Mouse (Mus musculus): ENCODE results near the gene 4933428M09Rik. TPM values are rescaled to one million over a fixed set of nuclear protein-coding genes. Genes with fewer than 3 reads are reported as not detected.
A peak's percentile ranks its signal among the peaks of the same experiment; 100 is the strongest.

The 4933428M09Rik gene
- polyA plus RNA-seq, 1 experiment = not detected

DNA sequence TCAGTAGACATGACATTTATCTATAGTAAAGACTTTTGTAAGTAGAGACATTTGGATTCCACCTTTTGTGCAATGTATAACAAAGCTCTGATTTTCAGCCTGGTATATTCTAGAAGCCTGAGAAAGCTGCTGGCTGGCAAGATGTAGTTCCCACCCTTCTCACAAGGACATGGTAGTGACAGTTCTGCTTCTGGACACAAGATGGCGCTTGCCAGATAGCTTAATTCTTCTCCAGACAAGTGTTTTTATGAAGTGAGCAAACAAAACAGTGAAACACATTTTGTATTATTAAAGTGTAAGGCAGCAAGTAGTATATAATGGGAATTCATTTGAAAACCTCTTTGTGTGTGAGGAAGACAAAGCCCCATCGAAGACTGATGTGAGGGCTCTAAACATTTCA, 40.0 kb downstream of the 4933428M09Rik start:
- H3ac ChIP-seq (ENCODE audit: control insufficient read depth, insufficient read length) = no peak overlapping the region
- H3K4me2 ChIP-seq (ENCODE audit: low read depth) = no peak overlapping the region
- peaks cover 7% of the 10 kb centered on the region for H3K79me2 ChIP-seq (ENCODE audit: control insufficient read depth, insufficient read depth)
- H3K27me3 ChIP-seq (ENCODE audit: control insufficient read depth, insufficient read depth, insufficient read length) = no peaks in the 10 kb centered on the region
- H3K4me3 ChIP-seq = no peak overlapping the region
- no peak for TF ChIP-seq SRF (IDR thresholded peaks at IDR 0.05; ENCODE audit: control insufficient read depth, insufficient read length, low read depth)
- TF ChIP-seq TCF12 (IDR thresholded peaks at IDR 0.05; ENCODE audit: insufficient read depth, poor library complexity, severe bottlenecking) = no peak
- TF ChIP-seq POLR2AphosphoS2 (IDR thresholded peaks at IDR 0.05; ENCODE audit: insufficient read length, low read depth) = no peak
- no peak for TF ChIP-seq MAX (IDR thresholded peaks at IDR 0.05; ENCODE audit: low read depth)
- no peak for TF ChIP-seq MYOD1 (IDR thresholded peaks at IDR 0.05; ENCODE audit: control insufficient read depth in 1 of 3, insufficient read length in 2 of 3, low read depth in 2 of 3)
- TF ChIP-seq REST (IDR thresholded peaks at IDR 0.05; ENCODE audit: insufficient read depth, insufficient read length) = no peak
- no peak for TF ChIP-seq CEBPB (IDR thresholded peaks at IDR 0.05; ENCODE audit: insufficient read depth, poor library complexity, severe bottlenecking)
- no peaks in the 10 kb centered on the region for H3K36me3 ChIP-seq (ENCODE audit: control insufficient read depth, insufficient read depth)

DNA sequence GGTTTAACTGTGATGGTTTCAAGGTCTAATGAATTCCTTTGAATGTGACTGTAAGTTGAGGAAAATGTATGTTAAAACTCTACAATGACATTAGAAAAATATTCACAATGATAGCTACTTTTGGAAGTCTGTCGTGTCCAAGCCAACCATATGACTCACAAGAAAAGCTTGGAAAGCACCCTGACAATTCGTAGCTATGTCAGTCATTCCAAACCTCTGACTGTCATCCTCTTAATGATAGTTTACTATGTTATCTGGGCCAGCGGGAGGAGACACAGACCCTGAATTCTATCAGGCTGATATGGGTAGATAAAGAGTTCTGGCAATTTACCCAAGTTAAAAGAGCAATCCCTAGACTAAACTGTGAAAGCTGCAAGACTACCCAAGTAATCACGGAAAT, 41.8 kb downstream of the 4933428M09Rik start:
- Histone ChIP-seq H3ac (ENCODE audit: control insufficient read depth, insufficient read length) (no peak overlapping the region), H3K36me3 (ENCODE audit: control insufficient read depth, insufficient read depth) (no peaks in the 10 kb centered on the region), H3K4me3 (no peak overlapping the region), H3K79me2 (ENCODE audit: control insufficient read depth, insufficient read depth) (peaks cover 7% of the 10 kb centered on the region), H3K27me3 (ENCODE audit: control insufficient read depth, insufficient read depth, insufficient read length) (no peaks in the 10 kb centered on the region), H3K4me2 (ENCODE audit: low read depth) (peak overlapping the region; percentile 50)
- TF ChIP-seq MYOG (IDR thresholded peaks at IDR 0.05; ENCODE audit: control insufficient read depth in 1 of 3, insufficient read depth in 1 of 3, insufficient read length in 2 of 3, low read depth in 2 of 3) (no peak), POLR2AphosphoS2 (IDR thresholded peaks at IDR 0.05; ENCODE audit: insufficient read length, low read depth) (no peak), MYOD1 (IDR thresholded peaks at IDR 0.05; ENCODE audit: control insufficient read depth in 1 of 3, insufficient read length in 2 of 3, low read depth in 2 of 3) (no peak), USF1 (IDR thresholded peaks at IDR 0.05; ENCODE audit: low read depth) (no peak), REST (IDR thresholded peaks at IDR 0.05; ENCODE audit: insufficient read depth, insufficient read length) (no peak), TCF3 (IDR thresholded peaks at IDR 0.05; ENCODE audit: insufficient read length, low read depth) (no peak), MAX (IDR thresholded peaks at IDR 0.05; ENCODE audit: low read depth) (no peak), E2F4 (IDR thresholded peaks at IDR 0.05; ENCODE audit: insufficient read depth) (no peak), POLR2A (IDR thresholded peaks at IDR 0.05; ENCODE audit: insufficient read length, low read depth) (no peak), CEBPB (IDR thresholded peaks at IDR 0.05; ENCODE audit: insufficient read depth, poor library complexity, severe bottlenecking) (no peak), TCF12 (IDR thresholded peaks at IDR 0.05; ENCODE audit: insufficient read depth, poor library complexity, severe bottlenecking) (no peak), SRF (IDR thresholded peaks at IDR 0.05; ENCODE audit: control insufficient read depth, insufficient read length, low read depth) (no peak)

DNA sequence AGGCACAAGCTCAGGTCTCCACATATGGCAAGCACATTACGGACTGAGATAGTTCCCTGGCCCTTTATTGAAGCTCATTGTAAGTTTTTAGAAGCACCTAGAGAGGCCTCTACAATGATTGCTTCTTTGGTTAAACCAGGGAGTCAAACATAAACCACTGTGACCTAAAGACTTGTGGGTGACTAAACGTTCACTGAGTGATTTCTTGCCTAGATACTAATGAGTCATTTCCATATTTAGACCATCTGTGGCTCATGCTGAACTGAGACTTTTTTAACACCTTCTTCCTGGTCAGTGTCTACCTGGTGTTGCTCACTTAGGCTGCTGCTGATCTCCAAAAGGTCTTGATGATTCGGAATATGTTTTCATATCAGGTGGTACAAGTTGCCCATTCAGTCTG, 42.9 kb downstream of the 4933428M09Rik start:
- Histone ChIP-seq H3K79me2 (ENCODE audit: control insufficient read depth, insufficient read depth) (peaks cover 7% of the 10 kb centered on the region), H3K4me2 (ENCODE audit: low read depth) (peak overlapping the region; percentile 36), H3K36me3 (ENCODE audit: control insufficient read depth, insufficient read depth) (no peaks in the 10 kb centered on the region), H3K4me3 (no peak overlapping the region), H3ac (ENCODE audit: control insufficient read depth, insufficient read length) (no peak overlapping the region), H3K27me3 (ENCODE audit: control insufficient read depth, insufficient read depth, insufficient read length) (no peaks in the 10 kb centered on the region)
- TF ChIP-seq POLR2A (IDR thresholded peaks at IDR 0.05; ENCODE audit: insufficient read length, low read depth) = no peak
- TF ChIP-seq MYOG (IDR thresholded peaks at IDR 0.05; ENCODE audit: control insufficient read depth in 1 of 3, insufficient read depth in 1 of 3, insufficient read length in 2 of 3, low read depth in 2 of 3) = no peak
- TF ChIP-seq USF1 (IDR thresholded peaks at IDR 0.05; ENCODE audit: low read depth) = no peak
- no peak for TF ChIP-seq MYOD1 (IDR thresholded peaks at IDR 0.05; ENCODE audit: control insufficient read depth in 1 of 3, insufficient read length in 2 of 3, low read depth in 2 of 3)
- no peak for TF ChIP-seq POLR2AphosphoS2 (IDR thresholded peaks at IDR 0.05; ENCODE audit: insufficient read length, low read depth)
- no peak for TF ChIP-seq REST (IDR thresholded peaks at IDR 0.05; ENCODE audit: insufficient read depth, insufficient read length)
- no peak for TF ChIP-seq CEBPB (IDR thresholded peaks at IDR 0.05; ENCODE audit: insufficient read depth, poor library complexity, severe bottlenecking)
- no peak for TF ChIP-seq MAX (IDR thresholded peaks at IDR 0.05; ENCODE audit: low read depth)
- TF ChIP-seq SRF (IDR thresholded peaks at IDR 0.05; ENCODE audit: control insufficient read depth, insufficient read length, low read depth) = no peak
- TF ChIP-seq TCF3 (IDR thresholded peaks at IDR 0.05; ENCODE audit: insufficient read length, low read depth) = no peak
- no peak for TF ChIP-seq TCF12 (IDR thresholded peaks at IDR 0.05; ENCODE audit: insufficient read depth, poor library complexity, severe bottlenecking)
- TF ChIP-seq E2F4 (IDR thresholded peaks at IDR 0.05; ENCODE audit: insufficient read depth) = no peak

Other genes starting within 250 kb of the 4933428M09Rik start
- not detected for gene Serpina7, start 94.0 kb upstream of the 4933428M09Rik start, polyA plus RNA-seq (2012; fragmentation: generic; extraction: Trizol)
- not detected for gene 4930513O06Rik, start 93.0 kb upstream of the 4933428M09Rik start, polyA plus RNA-seq (2012; fragmentation: generic; extraction: Trizol)
- gene Mum1l1, start 30.8 kb downstream of the 4933428M09Rik start, polyA plus RNA-seq (2012; fragmentation: generic; extraction: Trizol) = 2.9 TPM
- gene Trap1a, start 154.5 kb downstream of the 4933428M09Rik start, polyA plus RNA-seq (2012; fragmentation: generic; extraction: Trizol) = not detected

Data from myocyte (in vitro differentiated cells).